Mouse (Mus musculus): ENCODE measurements around the gene Atp6v0c. TPM values are rescaled to one million over a fixed set of nuclear protein-coding genes. Genes with fewer than 3 reads are reported as not detected.

Gene Atp6v0c
- 2,504 and 2,539 TPM in 2 replicates for polyA plus RNA-seq (2015; fragmentation: Nextera tagmentation; extraction: Ambion mirVana)

DNA sequence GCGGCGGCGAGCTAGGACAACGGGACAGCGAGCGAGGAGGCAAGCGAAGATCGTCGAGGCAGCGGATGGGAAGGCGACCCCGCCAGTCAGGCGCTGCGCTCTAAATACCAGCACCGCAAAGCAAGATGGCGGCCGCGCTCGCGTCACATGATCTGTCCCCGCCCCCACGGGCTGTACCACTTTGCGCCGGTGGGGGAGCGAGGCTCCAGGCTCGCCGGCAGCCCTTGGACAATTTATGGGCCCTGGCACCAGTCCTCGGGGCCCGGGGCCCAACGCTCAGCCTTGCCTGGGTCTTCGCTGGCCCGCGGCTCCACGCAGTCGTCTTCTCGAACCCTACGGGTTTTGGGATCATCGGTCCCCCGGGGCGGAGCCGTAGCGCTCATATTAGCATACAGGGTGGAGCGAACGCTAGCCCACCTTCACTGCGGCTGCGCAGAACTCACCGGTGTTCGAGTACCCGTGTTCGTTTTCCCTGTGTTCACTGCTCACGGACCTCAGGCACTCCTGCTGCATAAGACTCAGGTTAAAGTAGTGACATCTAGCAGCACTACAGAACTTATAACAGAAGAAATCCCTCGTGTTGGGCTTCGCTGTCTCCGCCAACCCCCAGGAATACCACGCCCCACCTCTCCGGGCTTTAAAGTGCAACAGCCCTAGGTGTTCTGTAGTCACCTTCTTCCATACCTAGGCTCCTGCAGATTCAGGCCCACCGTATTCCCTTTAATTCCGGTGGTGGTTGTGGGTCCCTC lies at the start of gene Atp6v0c:
Gene Atp6v0c (minus strand): TSS at position 386 of the 749 bp plus-strand sequence.

DNA sequence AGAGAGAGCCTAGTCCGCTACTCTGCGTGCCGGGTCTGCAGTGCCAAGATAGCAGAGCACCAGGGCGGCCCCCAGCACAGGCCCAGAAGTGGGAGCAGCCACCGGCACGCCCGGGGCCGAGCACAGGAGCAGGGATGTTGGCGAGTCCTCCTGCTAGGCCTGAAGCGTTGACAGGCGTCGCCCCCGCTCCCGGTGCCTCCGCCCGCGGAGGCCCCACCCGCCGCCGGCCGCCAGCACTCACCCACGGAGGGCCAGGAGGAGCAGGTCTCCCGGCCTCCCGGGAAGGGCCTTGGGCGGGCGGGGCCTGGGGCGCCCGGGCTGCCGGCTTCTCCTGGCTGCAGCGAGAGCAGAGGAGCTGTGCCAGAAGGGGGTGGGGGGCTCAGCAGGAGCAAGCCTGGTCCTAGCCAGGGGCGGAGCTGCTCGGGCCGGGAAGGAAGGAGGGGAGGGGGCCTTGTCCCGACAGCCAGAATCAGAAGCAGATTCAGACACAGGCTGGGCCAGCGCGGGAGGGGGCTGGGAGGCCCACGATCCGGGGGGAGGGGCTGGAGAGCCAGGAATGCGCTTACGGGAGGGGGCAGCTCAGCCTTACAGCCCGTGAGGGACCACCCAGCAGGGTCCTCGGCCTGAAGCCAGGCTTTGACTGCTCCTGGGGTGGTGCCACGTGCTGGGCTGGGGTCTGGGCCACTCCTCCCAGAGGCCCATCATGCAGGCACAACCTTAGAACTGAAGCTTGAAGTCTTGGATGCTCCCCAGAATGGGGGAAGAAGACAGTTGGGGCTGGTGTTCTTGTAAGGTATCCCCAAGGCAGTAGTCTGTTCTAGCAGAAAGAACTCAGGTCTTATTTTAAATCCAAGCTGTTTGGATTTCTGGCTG lies 39.8 kb upstream of the Atp6v0c start, which contains the start of gene Ntn3:
Gene Ntn3 (minus strand): TSS at position 489 of the 873 bp plus-strand sequence.

GRCm38 (mm10) chr17:24205284-24205888 lies 35.9 kb upstream of the Atp6v0c start, which contains the start of gene Tbc1d24:
Gene Tbc1d24 (minus strand): TSS chr17:24205562.

GRCm38 (mm10) chr17:24163176-24163962 lies 6.1 kb downstream of the Atp6v0c start, which contains the start of gene Amdhd2:
Gene Amdhd2 (minus strand): TSS chr17:24163766.

DNA sequence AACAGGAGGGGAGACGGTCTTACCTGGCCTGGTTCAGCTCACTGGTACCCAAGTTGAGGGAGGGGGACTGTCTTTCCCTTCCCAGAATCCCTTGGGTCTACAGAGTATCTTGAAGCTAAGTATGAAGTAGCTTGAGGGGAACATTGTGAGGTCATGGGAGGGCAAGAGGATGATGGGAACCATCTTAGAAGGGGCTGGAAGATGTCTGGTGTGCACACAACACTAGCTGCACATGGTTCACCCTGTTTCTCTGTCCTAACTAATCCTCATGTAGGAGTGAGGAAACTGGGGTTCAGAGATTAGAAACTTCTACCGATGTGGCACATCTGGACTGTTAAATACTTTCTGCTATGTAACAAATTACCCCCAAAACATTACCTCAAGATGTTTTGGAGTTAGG lies 18.7 kb downstream of the Atp6v0c start, which contains the start of gene Pdpk1:
Gene Pdpk1 (minus strand): TSS at position 101 of the 400 bp plus-strand sequence.

Other genes starting within 250 kb of the Atp6v0c start
- not detected in 2 replicates for gene Sbp, start 228.0 kb downstream of the Atp6v0c start, polyA plus RNA-seq (2015; fragmentation: Nextera tagmentation; extraction: Ambion mirVana)
- gene Sbpl, start 214.4 kb downstream of the Atp6v0c start, polyA plus RNA-seq (2015; fragmentation: Nextera tagmentation; extraction: Ambion mirVana): not detected in 2 replicates
- not detected in 2 replicates for gene Prss30, start 189.1 kb downstream of the Atp6v0c start, polyA plus RNA-seq (2015; fragmentation: Nextera tagmentation; extraction: Ambion mirVana)
- not detected in 2 replicates for gene Prss22, start 171.6 kb downstream of the Atp6v0c start, polyA plus RNA-seq (2015; fragmentation: Nextera tagmentation; extraction: Ambion mirVana)
- 0.15 TPM in 1 of 2 replicates, not detected in the other for gene Prss27, start 131.6 kb downstream of the Atp6v0c start, polyA plus RNA-seq (2015; fragmentation: Nextera tagmentation; extraction: Ambion mirVana)
- 89.6 and 92.0 TPM in 2 replicates for gene Kctd5, start 96.2 kb downstream of the Atp6v0c start, polyA plus RNA-seq (2015; fragmentation: Nextera tagmentation; extraction: Ambion mirVana)
- 59.2 and 60.0 TPM in 2 replicates for gene Pdpk1, start 18.8 kb downstream of the Atp6v0c start, polyA plus RNA-seq (2015; fragmentation: Nextera tagmentation; extraction: Ambion mirVana)
- 39.4 and 44.0 TPM in 2 replicates for gene Amdhd2, start 5.9 kb downstream of the Atp6v0c start, polyA plus RNA-seq (2015; fragmentation: Nextera tagmentation; extraction: Ambion mirVana)
- gene Tbc1d24, start 35.9 kb upstream of the Atp6v0c start, polyA plus RNA-seq (2015; fragmentation: Nextera tagmentation; extraction: Ambion mirVana): 20.0 and 23.7 TPM in 2 replicates
- 6.5 and 6.6 TPM in 2 replicates for gene Ntn3, start 39.8 kb upstream of the Atp6v0c start, polyA plus RNA-seq (2015; fragmentation: Nextera tagmentation; extraction: Ambion mirVana)
- 9.1 and 9.7 TPM in 2 replicates for gene Tedc2, start 51.1 kb upstream of the Atp6v0c start, polyA plus RNA-seq (2015; fragmentation: Nextera tagmentation; extraction: Ambion mirVana)
- gene Ccnf, start 81.8 kb upstream of the Atp6v0c start, polyA plus RNA-seq (2015; fragmentation: Nextera tagmentation; extraction: Ambion mirVana): 5.6 and 8.1 TPM in 2 replicates
- 1.4 and 1.8 TPM in 2 replicates for gene Abca17, start 181.4 kb upstream of the Atp6v0c start, polyA plus RNA-seq (2015; fragmentation: Nextera tagmentation; extraction: Ambion mirVana)
- 28.5 and 29.8 TPM in 2 replicates for gene Abca3, start 182.2 kb upstream of the Atp6v0c start, polyA plus RNA-seq (2015; fragmentation: Nextera tagmentation; extraction: Ambion mirVana)
- gene Rnps1, start 244.9 kb upstream of the Atp6v0c start, polyA plus RNA-seq (2015; fragmentation: Nextera tagmentation; extraction: Ambion mirVana): 224 and 246 TPM in 2 replicates

Measured in neural tube, postnatal 0 days (tissue).